Mouse (Mus musculus) urinary bladder, postnatal 4 days (tissue): ENCODE measurements around the gene Cdh24.

ENCODE experiments used
- DNase-seq, 2 experiments: peaks; one replicate each; pipeline ENCODE4 v3.0.0; 2021 to 2022; ENCODE audit warnings: low spot score in 2 of 2

Cdh24 gene

DNA sequence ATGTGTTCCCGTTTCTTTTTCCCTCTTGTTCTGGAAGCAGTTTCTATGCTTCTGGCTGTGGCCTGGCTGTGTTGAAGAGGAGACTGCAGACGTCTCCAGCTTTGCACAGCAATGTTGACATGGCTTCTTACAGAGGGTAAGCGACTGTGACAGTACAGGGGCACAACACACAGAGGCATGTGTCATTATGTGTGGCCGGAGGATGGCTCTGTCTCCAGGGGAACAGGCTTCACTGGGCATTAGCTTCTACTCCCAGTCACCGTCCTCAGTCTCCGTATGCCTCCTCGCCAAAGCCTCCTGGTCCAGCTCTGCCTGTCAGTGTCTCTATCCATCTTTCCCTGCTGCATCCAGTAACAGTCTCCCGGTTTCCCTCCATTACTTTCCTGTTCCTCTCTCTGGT, 33.9 kb downstream of the Cdh24 start:
- no peak for DNase-seq

DNA sequence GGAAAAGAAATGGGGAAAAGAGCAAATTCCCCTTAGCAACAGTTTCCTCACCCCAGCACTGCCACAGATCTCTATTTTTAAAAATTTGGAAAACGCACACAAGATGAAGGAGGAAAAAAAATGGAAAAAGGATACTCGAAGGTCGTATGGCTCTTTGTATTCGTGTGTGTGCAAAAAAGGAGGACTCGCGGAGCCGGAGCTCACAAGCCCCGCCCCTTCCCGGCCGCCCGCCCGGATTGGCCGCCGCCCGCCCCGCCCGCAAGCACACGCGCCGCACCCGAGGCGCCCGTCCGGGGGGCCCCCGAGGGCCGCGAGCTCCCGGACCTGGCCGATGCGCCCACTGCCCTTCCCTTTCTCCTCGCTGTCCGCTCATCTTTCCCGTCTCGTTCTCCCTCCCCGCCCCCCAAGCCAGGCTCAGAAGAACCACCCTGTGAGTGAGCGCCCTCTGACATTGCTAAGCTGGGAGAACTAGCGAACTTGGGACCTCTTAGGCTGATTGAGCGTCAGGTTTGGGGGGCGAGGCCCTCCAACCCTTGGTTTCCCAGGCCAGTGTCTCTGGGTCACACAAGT, 35.3 kb downstream of the Cdh24 start, which contains the start of gene 4931414P19Rik:
TSS of gene 4931414P19Rik (minus strand) at position 242 of the 570 bp plus-strand sequence.
- DNase-seq: peak; percentile 76 to 86

DNA sequence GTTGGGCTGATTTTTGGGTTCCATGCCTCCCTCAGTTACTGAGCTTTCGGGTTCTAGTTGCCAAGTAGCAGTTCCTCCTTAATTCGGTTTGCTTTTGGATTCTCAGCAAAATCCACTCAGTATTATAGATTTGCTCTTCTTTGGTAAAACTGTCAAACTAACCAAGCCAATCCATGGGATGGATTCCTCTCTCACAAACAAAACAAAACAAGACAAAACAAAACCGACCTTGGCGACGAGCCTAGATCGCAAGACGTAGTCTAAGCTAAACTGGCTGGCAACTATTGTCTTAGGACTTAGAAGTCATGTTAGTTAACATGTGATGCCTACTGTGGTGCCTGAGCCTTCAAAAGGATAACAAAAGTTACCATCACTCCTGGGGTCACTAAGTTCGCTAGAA, 37.5 kb downstream of the Cdh24 start:
- no peak for DNase-seq

DNA sequence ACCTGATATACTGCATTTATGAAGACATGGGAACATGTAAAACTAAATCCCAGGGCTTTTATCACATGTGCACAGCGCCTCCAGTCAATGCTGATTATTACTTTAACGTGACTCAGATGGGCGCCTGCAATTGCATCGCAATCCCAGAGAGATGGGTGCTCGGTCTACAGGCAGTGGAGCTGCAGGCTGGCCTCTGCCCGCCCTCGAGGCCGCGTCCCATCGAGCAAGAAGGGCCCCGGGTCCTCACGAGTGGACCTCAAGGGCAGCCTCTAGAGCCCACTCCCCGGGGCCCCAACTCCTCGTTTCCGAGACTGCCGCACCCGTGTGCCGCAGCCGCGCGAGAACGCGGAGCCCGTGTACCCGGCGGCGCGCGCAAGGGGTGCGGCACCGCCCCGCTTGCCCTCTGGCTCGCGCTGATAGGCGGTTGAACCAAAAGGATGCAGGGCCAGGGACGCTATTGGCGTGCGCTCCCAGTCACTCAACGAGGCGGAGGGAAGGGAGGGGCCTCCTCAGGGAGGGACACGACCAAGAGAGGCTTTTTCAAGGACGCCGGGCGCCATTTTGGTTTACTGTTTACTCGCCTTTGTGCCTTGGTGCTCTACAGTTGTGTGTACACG, 38.0 kb downstream of the Cdh24 start:
- DNase-seq: peak; percentile 94 to 96

DNA sequence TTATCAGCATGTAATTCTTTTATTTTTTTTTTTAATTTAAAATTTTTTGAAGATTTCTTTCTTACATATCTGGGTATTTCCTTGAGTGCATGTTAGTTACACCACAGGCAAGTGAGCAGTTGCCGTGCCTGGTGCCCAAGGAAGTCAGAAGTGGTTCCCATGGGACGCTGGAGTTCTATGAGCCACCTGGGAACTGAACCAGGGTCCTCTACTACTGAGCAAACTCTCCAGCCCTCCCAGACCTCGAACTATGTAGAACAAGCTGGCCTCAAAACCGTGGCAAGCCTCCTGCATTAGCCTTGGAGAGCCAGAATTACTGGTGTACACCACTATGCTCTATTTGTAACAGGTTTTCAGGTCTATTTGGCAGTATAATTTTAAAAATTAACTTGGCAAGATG, 38.6 kb downstream of the Cdh24 start:
- no peak for DNase-seq

DNA sequence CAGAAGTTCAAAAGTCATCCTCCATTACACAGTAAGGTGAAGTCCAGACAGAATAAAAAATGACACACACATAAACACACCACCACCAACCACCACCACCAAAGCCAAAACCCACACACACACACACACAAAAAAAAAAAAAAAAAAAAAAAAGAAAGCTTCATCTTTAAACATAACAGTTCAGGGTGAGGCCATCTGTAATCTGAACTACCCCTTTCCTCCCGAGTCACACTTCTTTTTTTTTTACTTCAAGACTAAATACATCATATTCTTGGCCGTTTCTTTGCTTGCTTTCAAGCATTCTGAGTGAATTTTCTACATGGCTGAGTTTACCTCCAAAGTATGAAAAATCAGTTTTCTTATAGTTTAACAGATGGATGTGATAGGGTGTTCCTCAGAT, 39.6 kb downstream of the Cdh24 start:
- DNase-seq: no peak

DNA sequence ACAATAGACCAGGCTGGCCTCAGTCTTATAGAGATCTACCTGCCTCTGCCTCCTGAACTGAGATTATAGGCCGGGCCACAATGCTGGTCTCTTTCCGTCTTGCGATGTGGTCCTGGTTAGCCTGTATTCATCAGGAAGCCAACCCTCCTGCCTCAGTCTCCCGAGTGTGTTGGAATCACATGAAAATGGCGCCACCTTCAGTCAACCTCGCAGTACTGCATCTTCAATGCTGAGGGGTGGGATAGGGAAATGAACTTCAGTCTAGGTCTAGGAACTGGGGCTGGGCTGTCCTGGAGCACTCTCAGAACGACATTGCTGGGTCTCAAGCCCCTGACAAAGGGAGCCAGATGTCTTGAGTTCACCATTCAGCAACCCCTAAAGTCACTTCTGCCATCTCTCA, 44.1 kb downstream of the Cdh24 start:
- DNase-seq: no peak

DNA sequence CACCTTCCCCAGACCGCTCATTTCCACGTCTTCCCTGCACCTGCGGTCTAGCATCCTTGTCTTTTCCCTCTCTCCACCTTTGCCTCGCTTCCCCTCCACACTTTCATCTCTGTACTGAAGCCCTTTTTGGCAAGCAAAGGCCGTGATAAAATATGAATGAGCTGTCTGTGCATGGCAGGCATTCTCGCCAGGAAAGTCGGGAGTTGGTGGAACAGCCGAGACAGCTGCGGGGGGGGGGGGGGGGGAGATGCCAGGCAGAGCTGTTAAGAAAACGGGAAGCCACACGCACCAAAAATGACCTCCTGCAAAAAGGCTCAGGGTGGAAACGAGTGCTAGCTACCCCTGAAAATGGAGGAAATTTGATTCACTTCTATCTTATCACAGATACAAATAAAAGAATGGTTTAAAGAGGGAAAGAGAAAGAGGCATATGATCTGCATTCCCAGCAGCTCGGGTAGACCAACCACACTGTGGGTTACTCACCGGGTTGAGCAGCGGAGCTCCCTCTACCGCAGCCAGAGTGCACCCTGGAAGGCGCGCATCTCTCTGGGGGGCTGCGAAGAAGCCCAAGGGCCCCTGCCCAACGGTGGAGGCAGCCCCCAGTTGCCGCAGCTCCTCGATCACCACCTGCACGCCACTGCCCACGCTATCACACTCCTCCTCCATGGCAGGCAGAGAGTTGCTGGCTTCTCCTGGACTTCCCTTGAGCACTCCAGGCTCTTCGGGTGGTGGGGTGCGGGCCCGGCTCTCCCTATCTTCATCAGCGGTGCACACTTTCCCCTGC, 46.3 kb downstream of the Cdh24 start:
- no peak for DNase-seq

DNA sequence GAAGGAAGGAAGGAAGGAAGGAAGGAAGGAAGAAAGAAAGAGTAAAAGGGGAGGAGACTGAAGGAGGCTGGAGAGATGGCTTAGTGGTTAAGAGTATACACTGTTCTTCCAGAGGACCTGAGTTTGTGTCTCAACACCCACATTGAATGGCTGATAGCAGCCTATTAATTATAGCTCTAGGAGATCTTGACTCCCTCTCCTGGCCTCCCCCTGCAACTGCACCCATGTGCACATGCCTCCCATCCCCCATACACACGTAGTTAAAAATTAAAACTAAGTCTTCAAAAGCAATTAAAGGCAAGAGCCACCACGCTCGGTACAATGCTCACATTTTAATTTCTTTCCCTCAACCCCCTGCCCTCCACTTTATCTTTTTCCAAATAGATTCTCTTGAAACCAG, 47.1 kb downstream of the Cdh24 start:
- DNase-seq: no peak

DNA sequence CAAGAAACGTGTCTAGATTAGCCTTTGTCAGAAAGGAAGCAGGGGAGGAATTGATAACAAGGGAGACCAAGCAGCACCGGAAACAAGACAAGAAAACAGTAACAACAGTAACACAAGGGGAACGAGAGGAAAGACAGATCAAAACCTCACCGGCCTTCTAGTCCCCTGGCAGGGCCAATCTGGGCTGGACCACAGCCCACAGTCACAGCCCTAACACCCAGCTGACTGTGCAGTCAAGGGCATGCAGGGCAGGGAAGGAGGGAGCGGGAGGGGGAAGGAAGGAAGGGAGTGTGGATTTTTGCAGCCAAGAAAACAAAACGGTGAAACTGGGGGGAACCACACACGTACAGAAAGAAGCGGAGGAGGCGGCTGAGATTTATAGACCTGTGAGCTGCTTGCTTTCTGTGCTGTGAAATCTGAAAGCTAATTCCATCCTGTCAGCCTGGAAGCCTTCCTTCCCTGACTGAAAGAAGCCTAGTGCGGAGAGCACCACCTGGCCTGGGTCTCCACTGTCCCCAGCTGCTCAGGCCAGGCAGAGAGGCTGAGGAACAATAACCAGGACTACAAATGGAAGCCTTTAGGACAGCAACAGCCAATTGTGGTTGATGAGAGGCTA, 48.7 kb downstream of the Cdh24 start:
- no peak for DNase-seq

DNA sequence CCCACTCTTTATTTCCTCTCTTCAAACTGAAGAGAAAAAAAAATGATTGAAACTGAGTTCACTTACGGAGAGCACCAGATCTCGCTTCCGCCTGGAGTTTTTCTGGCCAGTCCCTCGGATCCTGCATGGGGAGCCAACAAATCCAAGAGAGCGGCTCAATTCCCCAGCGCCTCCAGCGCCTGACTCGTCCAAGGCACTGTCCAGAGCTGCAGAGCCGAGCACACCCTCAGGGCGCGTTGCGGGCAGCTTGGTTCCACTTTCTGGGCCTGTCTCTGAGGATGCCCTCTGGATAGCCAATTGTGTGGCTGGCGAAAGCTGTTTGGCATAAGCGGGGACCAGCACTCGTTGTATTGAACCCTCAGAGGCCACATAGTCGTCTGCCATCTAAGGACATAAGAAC, 50.1 kb downstream of the Cdh24 start:
- DNase-seq: no peak

DNA sequence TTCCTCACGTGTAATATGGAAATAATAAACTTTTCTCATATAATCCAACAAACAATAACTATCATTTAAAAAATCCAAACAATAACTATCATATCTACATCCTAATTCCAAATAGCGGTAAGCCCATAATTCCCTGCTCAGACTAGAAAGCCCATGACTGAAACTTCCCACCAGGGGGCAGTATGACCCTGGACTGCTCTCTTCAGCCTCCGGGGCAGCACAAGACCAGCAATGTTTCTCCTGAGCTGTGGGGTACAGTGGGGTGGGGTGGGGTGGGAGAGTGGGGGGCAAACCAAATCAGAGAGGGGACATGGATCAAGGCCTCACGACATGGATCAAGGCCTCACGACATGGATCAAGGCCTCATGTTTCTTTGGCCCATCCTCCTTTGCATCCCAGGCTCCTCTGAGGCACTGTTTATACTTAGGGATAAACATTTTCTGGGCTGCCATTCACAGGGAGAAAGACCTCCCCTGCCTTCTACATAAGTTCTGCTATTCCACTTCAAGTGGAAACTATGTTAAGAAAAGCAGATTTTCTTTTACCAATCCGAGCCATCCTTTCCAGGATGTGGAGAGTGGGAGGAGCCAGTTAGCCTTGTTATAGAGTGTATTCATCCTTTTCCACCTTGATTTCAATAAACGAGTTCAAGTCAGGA, 57.4 kb downstream of the Cdh24 start:
- DNase-seq: peak; percentile 48 to 70

DNA sequence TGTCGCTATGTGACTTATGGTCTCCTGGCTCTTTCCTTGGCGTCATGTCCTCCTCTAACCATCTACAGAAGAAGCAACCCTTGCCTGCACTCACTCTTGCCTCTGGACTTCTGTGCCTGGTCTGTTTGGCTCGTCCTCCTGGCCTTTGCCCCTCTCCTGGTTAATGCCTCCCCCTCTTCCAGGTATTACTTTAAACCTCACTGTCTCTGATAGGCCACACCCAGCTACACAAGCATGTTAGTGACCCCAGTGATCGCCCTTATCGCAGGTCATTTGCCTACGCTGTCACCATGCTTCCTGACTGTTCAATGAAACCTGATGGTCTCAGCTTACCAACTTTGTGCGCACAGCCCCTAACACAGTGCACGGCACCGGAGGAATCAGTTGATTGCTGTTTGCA, 58.6 kb downstream of the Cdh24 start:
- DNase-seq: no peak
